Mouse (Mus musculus): ENCODE data around the gene Erf.
"Not testable (repeated sequence)": the region's sequence is repeated elsewhere in the genome, so short reads cannot be mapped to it uniquely, and the experiment has no call there.

Erf gene

GRCm38 (mm10) chr7:25266180-25266962 is 15.8 kb upstream of the Erf start:
- DNase-seq: no peak

- not testable (repeated sequence) for DNase-seq
Observed at GRCm38 (mm10) chr7:25265743-25266142, 15.2 kb upstream of the Erf start.

GRCm38 (mm10) chr7:25263968-25264870 is 13.7 kb upstream of the Erf start:
- DNase-seq: no peak

- no peak for DNase-seq
Observed at GRCm38 (mm10) chr7:25261896-25262295, 11.3 kb upstream of the Erf start.

- no peak for DNase-seq
Observed at GRCm38 (mm10) chr7:25251822-25252221, 1.3 kb upstream of the Erf start.

GRCm38 (mm10) chr7:25251071-25251791 is 670 bp upstream of the Erf start:
- DNase-seq: peak; percentile 86 to 91

- peak; percentile 86 to 92 for DNase-seq
Observed at GRCm38 (mm10) chr7:25249314-25250140, 1.0 kb downstream of the Erf start.

GRCm38 (mm10) chr7:25248846-25249313 is 1.7 kb downstream of the Erf start:
- DNase-seq: peak in 1 of 2 experiments; percentile 58

GRCm38 (mm10) chr7:25248018-25248647 is 2.4 kb downstream of the Erf start:
- peak; percentile 60 to 71 for DNase-seq

GRCm38 (mm10) chr7:25247498-25247897 is 3.1 kb downstream of the Erf start:
- peak in 1 of 2 experiments; percentile 25 for DNase-seq

GRCm38 (mm10) chr7:25246759-25247137 is 3.8 kb downstream of the Erf start:
- DNase-seq: peak in 1 of 2 experiments; percentile 27

GRCm38 (mm10) chr7:25246079-25246758 is 4.3 kb downstream of the Erf start:
- peak; percentile 53 to 62 for DNase-seq

GRCm38 (mm10) chr7:25244562-25245369 is 5.8 kb downstream of the Erf start:
- no peak for DNase-seq

- no peak for DNase-seq
Observed at GRCm38 (mm10) chr7:25243361-25243760, 7.2 kb downstream of the Erf start.

- peak; percentile 67 to 79 for DNase-seq
Observed at GRCm38 (mm10) chr7:25241062-25241461, 9.5 kb downstream of the Erf start.

GRCm38 (mm10) chr7:25240631-25241030 is 9.9 kb downstream of the Erf start:
- DNase-seq: no peak

- peak; percentile 85 to 92 for DNase-seq
Observed at GRCm38 (mm10) chr7:25238829-25239623, 11.5 kb downstream of the Erf start.

- peak; percentile 91 to 95 for DNase-seq
Observed at GRCm38 (mm10) chr7:25238015-25238706, 12.4 kb downstream of the Erf start.

Data from kidney, postnatal 4 days (tissue).